Mouse (Mus musculus) stomach, postnatal 0 days (tissue): ENCODE data around the gene Gpr183. TPM values are rescaled to one million over a fixed set of nuclear protein-coding genes. Genes with fewer than 3 reads are reported as not detected.

Source experiments
- ATAC-seq: fragments of 200-750 bp; cut with Nextera tagmentation; 2 replicates; pipeline ENCODE4 v1.8.0; 2017; ENCODE audit not compliant: low FRiP score, low TSS enrichment
- DNase-seq: peaks from one replicate; pipeline ENCODE4 v3.0.0-alpha.2; 2016; ENCODE audit warnings: low spot score
- H3K27ac ChIP-seq: fragments of 300-500 bp; sonication (generic); replicated peaks from 2 replicates; pipeline ENCODE4 v1.5.1; 2014; ENCODE audit warnings: mild to moderate bottlenecking, control low read depth
- H3K27me3 ChIP-seq: fragments of 300-500 bp; sonication (generic); 2 replicates; pipeline ENCODE4 v1.6.1; 2014; ENCODE audit warnings: low read length; ENCODE audit not compliant: control insufficient read depth, insufficient read depth
- H3K36me3 ChIP-seq: fragments of 300-500 bp; sonication (generic); 2 replicates; pipeline ENCODE4 v1.6.1; 2014; ENCODE audit warnings: low read length, mixed read lengths; ENCODE audit not compliant: control insufficient read depth, insufficient read depth
- H3K4me1 ChIP-seq: fragments of 300-500 bp; sonication (generic); replicated peaks from 2 replicates; pipeline ENCODE4 v1.6.1; 2014; ENCODE audit warnings: antibody characterized with exemption; ENCODE audit not compliant: control insufficient read depth, insufficient read depth
- H3K4me2 ChIP-seq: fragments of 300-500 bp; sonication (generic); replicated peaks from 2 replicates; pipeline ENCODE4 v1.6.1; 2014; ENCODE audit warnings: low read depth, mild to moderate bottlenecking, control low read depth, moderate library complexity
- H3K4me3 ChIP-seq: fragments of 300-500 bp; sonication (generic); 2 replicates; pipeline ENCODE4 v1.5.1; 2014; ENCODE audit warnings: low read depth, low read length, control low read depth
- H3K9ac ChIP-seq: fragments of 300-500 bp; sonication (generic); 2 replicates; pipeline ENCODE4 v1.6.1; 2014; ENCODE audit warnings: mild to moderate bottlenecking, low read length, control low read depth, mixed read lengths
- H3K9me3 ChIP-seq: fragments of 300-500 bp; sonication (generic); 2 replicates; pipeline ENCODE4 v1.6.1; 2016; ENCODE audit warnings: low read length; ENCODE audit not compliant: control insufficient read depth
- CTCF ChIP-seq: IDR thresholded peaks from 2 replicates; pipeline ENCODE4 v1.5.1; 2016; ENCODE audit warnings: antibody characterized with exemption, low read depth, mild to moderate bottlenecking, moderate library complexity
- EP300 ChIP-seq: optimal IDR thresholded peaks from 2 replicates; pipeline ENCODE3; 2016; ENCODE audit warnings: antibody characterized with exemption
- WGBS: fragments of 180-500 bp; shearing (Covaris S2); extraction: QIAGEN DNeasy Blood & Tissue Kit; methylation state at CpG from one replicate; pipeline ENCODE4 v1.1.7; 2014; 5-methylcytosine and 5-hydroxymethylcytosine counted together
- polyA plus RNA-seq: library from polyadenylated mRNA; unstranded; fragments of >200 nt; fragmentation: Nextera tagmentation; extraction: Ambion mirVana; gene quantifications from 2 replicates; pipeline ENCODE4 v1.2.1, GENCODE M21; 2015

The Gpr183 gene
- polyA plus RNA-seq, 1 experiment from 2014 or later = 1.8 TPM

- no peak for TF ChIP-seq CTCF
- TF ChIP-seq EP300 = no peak
- no peak for ATAC-seq
- H3K27ac ChIP-seq = no peak overlapping the region
- no peaks in the 10 kb centered on the region for H3K4me1 ChIP-seq
- peaks cover 6% of the 10 kb centered on the region; the same call in 1 of the 2 replicates for H3K36me3 ChIP-seq
- WGBS = 81% methylated on average over 7 of the region's 7 CpGs
- no peak overlapping the region for H3K9ac ChIP-seq
- H3K9me3 ChIP-seq = no peaks in the 10 kb centered on the region
- no peak overlapping the region for H3K4me2 ChIP-seq
- no peaks in the 10 kb centered on the region for H3K27me3 ChIP-seq
- DNase-seq = no peak
- no peak overlapping the region for H3K4me3 ChIP-seq
Observed at GRCm38 (mm10) chr14:121903381-121903876, 61.6 kb downstream of the Gpr183 start.

Other genes with a start within 250 kb of the Gpr183 start
- 6.4 and 7.3 TPM in 2 replicates for gene Dock9, start 167.4 kb downstream of the Gpr183 start, polyA plus RNA-seq
- gene Ubac2, start 86.6 kb downstream of the Gpr183 start, polyA plus RNA-seq = 38.5 and 38.6 TPM in 2 replicates
- gene Gpr18, start 49.4 kb downstream of the Gpr183 start, polyA plus RNA-seq = 0.06 and 0.08 TPM in 2 replicates
- gene Timm8a2, start 69.5 kb upstream of the Gpr183 start, polyA plus RNA-seq = not detected in 2 replicates
- 145 and 151 TPM in 2 replicates for gene Tm9sf2, start 141.8 kb upstream of the Gpr183 start, polyA plus RNA-seq
- gene Clybl, start 216.5 kb upstream of the Gpr183 start, polyA plus RNA-seq = 28.8 and 35.9 TPM in 2 replicates